Mouse (Mus musculus) liver, adult (tissue): ENCODE results near the gene Dusp3.

ENCODE experiments used
- GATA4 ChIP-seq: IDR thresholded peaks from 2 replicates; pipeline ENCODE4 v1.6.1; 2014; ENCODE audit warnings: mild to moderate bottlenecking, low read length; ENCODE audit not compliant: insufficient replicate concordance

The Dusp3 gene

DNA sequence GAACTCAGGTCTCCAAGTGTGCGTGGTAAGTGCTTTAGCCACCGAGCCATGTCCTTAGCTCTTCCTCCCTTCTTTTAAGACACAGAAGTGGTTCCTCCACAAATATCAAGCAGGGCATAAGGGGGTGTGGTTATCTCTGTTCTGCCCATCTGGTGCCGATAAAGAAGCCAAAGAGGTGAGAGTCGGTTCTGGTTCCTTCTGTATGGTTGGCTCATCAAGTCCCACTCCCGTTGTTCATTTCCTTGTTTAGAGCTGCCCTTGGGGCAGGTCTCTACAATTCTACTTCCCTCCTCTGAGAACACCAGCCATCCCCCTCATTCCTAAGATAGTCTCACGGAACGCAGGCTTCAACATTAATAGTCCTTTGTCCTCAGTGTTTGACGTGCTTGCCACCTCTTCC, 7.3 kb upstream of the Dusp3 start:
- TF ChIP-seq GATA4: no peak

DNA sequence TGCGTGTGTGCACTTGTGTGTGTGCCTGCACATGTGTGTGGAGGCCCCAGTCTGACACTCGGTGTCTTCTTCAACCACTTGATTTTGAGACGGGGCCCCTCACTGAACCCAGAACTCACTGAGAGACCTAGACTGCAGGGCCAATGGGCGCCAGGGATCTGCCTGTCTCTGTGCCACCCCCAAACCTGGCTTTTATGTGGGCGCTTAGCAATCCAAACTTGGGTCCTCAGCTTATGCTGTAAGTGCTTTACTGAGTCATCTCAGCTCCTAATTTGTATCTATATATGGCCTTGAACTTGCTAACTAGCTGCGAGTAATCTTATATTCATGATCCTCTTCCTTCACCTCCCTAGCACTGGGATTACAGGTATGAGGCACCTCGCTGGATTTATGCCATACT, 5.6 kb upstream of the Dusp3 start:
- TF ChIP-seq GATA4: no peak

DNA sequence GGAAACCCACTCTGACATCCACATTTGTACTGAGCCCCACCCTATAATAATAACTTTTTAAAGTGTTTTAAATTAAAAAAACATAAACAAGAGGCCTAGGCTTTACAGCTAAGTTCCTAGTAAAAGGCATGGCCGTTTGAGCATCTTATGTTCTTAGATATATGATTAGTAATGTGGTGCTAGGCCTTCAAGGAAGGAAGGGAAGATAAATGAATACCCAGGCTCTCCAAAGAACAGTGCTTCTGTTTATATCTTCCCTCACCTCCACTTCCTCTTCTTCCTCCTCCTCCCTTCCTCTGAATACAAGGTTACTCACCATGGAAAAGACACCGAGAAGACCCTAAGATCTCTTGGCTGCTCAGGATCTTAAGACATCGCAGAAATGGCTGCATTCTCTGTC, 5.0 kb upstream of the Dusp3 start:
- TF ChIP-seq GATA4: no peak

DNA sequence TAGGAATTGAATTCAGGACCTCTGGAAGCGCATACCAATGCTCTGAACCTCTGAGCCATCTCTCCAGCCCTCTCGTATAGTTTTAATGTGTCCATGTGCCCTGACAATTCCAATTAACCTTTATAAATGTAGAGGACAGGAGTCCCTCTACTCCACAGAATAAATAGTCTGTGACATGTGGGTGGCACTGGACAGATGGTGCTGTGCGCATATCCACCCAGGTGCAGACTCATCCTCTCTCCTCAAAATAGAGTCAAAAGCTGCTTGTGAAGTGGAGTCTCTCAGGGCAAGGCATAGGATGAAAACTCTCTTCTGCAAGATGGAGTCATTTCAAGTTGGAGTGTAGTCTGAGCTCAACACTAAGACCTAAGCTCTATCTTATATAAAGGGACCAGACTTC, 3.4 kb upstream of the Dusp3 start:
- no peak for TF ChIP-seq GATA4

DNA sequence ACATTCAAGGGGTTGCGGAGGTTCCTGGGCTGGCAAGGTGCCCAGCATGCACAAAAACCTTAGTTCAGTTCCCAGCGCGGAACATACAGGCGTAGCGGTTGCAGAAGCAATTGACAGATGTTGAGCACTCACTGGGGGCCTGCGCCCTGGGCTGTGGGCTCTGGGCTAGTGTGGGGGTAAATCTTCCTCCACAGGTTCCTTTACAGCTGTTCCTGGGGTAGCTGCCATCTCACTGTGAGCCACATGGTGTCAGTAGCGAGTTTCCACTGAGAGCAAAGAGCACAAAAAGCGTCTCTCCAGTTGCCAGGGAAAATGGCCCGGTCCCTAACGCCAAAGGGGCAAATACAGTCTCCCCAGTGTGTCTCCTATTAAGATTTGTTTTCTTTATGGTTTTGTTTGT, 823 bp downstream of the Dusp3 start:
- no peak for TF ChIP-seq GATA4

DNA sequence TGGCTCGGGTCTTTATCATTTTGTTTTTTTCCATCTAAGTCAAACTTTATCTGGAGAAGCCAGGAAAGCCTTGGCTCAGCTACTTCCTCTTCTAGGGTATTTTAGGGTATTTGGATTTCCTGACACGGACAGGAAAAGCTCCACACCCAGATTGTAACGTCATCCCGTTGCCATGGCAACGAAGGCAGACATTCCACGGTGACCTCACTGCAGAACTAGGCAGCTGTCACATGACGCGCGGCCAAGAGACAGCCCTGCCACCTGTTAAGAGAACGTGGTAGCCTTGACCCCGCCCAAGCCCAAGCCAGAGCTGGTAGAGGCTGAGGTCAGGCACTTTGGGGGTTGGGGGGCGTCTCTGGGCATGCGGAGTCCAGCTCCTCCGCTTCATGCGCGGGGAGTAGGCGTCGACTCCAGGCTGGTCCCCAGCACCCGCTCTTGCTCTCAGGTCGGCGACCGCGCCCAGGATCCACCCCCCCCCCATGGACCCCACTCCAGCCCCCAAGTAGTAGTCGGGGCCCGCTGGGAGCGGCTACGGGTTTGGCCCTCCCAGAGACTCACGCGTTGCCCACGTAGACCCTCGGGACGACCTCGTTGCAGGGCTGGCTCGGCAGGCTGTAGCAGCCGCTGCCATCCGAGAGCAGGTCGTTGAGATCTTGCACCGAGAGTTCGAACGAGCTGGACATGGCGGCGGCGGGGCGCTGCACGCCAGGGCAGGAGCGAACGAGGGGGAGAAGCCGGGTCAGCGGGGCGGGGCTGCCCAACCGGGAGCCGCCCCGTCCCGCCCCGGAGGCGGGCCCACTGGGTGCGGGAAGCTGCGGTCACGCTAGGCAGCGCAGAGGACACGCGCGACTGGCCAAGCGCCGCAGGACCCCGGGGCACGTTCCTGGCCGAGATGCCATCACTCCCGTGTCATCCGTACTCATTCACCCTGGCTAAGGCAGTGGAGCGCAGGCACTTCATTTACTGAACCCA, 2.5 kb downstream of the Dusp3 start, which contains the start of gene Cfap97d1:
Cfap97d1 (plus strand) TSS at position 226 of the 972 bp plus-strand sequence.
- TF ChIP-seq GATA4: peak; percentile 30; the same call in 1 of the 2 replicates

DNA sequence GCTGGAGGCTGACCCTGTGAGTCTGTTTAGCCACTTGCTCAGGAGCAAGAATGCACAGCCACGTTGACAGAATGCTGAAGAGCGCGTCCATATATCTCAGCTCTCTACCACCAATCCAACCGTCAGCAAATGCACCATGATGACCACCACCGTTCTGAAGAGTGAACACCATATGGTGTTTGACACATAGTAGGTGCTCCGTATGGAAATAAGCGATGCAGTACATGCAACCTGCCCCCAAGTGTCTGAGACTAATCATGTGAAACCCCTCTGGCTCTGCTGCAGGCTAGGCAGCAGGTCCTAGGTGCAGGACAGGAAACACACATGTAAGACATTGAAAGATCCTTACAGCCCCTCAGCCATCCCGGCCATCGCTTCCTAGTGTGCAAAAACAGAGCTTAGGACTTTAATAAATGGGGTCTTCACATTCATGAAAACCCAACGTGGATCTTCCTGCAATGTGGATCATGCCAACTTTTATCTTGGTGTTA, 3.3 kb downstream of the Dusp3 start:
- TF ChIP-seq GATA4: no peak

DNA sequence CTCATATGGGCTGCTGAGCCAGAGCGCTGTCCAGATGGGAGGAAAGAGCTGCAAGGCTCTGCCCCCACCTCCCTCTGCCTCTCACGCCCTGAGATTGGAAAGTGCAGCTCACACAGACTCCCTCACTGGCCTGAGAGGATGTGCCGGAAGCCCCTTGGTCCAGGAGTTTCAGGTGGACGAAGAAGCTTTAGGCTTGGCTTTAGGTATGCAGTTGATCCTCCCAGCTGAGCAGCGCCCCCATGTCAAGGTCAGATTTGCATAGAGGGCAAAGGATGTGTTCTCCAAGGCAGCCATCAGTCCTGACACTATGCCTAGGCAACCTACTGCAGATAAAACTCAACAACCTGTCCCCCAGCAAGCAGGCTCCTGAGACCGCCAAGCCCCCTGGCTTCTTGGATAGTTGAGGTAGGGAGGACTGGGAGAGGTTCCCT, 3.8 kb downstream of the Dusp3 start:
- TF ChIP-seq GATA4: 0 out of 2 replicates have a peak, but pooled peaks have one; percentile 19

DNA sequence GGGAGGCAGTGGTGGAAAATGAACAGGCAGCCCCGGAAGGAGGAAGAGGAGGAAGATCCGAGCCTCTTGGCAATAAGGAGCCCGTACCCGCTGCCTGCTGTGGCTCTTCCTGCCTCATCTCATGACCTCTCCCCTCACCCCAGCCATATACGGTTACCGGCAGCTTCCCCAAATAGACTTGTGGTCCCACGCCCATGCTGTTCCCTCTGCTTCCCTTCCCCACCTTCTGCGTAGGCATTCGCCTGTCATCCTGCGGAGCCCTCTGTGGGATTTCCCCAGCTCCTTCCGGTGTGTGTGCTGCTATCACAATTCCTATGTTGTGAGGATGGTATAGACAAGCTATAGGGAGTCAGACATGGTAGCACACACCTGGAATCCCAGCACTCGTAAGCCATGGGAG, 5.0 kb downstream of the Dusp3 start:
- TF ChIP-seq GATA4: no peak

DNA sequence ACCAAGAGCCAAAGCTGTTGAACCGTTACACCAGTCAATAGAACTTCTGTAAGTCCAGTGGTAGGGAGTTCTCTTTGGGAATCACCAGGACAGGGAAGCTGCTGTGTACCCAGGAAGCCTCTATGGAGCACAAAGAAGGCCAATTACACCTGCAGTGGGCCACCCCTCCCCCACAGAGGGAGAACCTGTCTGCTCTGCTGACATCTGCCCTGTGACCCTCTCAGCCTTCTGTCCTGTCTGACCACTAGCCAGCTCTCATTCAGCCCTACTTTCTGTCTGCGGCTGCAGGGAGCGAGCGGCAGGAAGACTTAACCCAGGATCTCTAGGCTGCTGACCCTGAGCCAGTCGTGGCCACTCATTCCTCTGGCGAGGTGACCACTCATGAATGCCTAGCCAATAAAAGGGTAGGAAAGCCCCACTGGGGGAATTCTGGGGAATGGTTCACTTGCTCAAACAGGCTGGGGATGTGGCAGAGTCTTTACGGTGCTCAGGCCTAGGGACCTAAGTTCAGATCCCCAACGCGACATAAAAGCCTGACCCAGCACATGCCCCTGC, 6.1 kb downstream of the Dusp3 start:
- no peak for TF ChIP-seq GATA4

DNA sequence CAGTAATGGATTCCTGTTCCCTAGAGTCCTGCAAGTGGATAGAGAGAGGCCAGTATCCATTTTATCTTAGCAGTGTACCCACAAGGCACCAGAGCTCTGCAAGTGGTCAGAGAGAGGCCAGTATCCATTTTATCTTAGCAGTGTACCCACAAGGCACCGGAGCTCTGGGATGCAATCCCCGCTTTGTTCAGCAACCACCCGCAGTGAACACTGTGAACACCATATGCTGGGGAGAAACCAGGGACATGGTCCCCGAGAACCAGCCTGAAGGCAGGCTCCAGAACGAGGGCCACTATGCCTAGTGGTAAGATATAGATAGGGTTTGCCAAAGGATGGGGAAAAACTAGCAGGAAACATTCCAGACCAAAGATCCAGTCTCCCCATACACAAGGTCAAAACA, 7.7 kb downstream of the Dusp3 start:
- no peak for TF ChIP-seq GATA4

DNA sequence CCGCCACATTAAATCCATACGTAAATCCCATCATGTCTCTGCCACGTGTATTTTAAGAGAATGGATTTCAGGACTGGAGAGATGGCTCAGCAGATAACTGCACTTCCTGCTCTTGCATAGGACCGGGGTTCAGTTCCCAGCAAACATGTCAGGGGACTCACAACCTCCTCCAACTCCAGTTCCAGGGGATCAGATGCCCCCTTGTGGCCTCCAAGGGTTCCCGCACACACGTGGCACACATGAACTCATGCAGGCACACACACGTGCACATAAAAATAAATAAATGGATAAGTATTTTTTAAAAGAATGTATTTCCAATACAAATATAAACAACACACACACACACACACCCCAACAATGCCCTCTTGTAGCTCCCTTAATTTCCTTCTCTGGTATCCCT, 9.9 kb downstream of the Dusp3 start:
- no peak for TF ChIP-seq GATA4

DNA sequence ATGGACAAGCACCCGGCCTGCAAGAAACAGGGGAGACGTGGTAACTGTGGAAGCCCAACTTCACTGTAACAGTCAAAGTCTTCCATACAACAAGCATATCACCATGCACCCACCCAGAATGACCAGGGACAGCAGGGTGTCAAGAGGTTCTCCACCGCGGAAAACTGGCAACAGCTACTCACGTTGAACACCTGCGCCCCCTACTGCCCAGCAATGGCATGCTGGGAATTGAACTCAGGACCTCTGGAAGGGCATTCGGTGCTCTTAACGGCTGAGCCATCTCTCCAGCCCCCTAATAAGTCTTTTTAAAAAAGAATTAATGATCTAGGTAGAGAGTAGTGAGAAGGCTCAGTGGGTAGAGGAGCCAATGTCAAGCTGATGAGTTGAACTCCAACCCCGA, 11.9 kb downstream of the Dusp3 start:
- TF ChIP-seq GATA4: no peak

DNA sequence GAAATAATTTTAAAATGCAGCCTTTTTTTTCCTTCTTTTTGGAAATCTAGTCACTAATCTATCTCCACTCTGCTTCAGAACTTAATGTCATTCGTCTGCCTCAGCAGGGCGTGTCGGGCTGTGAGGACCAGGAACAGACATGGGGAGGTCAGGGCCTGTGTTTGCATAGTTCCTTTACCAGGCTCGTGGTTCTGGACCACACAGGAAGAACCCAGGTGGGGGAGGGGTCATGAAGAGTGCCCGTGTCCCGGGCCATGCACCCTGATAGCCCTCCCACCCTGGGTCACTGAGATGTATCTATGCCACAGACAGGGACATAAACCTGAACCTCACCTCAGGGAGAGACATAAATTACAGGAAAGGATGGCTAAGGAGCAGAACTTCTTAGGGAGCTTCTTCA, 12.6 kb downstream of the Dusp3 start:
- no peak for TF ChIP-seq GATA4

DNA sequence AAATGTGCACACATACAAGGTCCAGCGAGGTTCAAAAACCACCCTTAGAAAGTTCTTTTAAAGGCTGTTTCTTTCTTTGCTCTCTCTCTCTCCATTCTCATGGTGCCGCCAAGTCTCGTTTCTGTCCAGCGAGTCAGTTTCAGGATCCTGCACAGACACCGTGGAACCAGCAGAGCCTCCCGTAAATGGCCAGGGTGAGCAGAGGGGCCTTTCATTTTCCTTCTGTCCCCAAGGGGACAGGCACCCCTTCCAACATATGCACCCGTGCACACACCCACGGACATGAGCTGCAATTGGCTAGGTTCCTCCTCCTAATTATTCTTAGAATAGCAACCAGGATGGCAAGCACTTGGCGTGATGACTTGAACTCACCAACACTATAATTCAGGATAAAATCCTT, 13.3 kb downstream of the Dusp3 start:
- no peak for TF ChIP-seq GATA4

DNA sequence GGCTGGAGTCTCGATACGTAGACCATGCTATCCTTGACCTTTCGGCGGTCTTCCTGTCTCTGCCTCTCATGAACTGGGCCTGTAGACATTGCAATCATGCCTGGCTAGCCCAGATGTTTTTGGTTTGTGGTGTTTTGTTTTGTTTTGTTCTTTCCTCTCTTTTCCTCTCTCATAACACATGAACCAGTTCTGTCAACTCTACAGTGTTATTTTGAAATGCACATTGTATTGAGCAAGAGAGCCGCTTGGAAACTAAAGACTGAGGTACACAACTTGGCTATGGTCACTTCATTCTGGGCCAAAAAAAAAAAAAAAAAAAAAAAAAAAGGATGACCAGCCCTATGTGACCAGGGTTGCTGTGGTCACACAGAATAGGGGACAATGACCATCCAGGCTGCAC, 14.2 kb downstream of the Dusp3 start:
- TF ChIP-seq GATA4: no peak
